Mouse (Mus musculus) bone marrow, adult 2 months (tissue): Measurements from ENCODE around the gene Rnf169.

Experiments
- CTCF ChIP-seq: fragments of 200-500 bp; IDR thresholded peaks from 2 replicates; pipeline ENCODE4 v1.5.1; 2011; ENCODE audit warnings: low read length, control low read depth; ENCODE audit not compliant: control insufficient read depth, insufficient read depth
- POLR2A ChIP-seq: fragments of 200-500 bp; IDR thresholded peaks from 2 replicates; pipeline ENCODE4 v1.6.1; 2011; ENCODE audit warnings: low read depth, mild to moderate bottlenecking, control low read depth, low read length, borderline replicate concordance; ENCODE audit not compliant: control insufficient read depth

DNA sequence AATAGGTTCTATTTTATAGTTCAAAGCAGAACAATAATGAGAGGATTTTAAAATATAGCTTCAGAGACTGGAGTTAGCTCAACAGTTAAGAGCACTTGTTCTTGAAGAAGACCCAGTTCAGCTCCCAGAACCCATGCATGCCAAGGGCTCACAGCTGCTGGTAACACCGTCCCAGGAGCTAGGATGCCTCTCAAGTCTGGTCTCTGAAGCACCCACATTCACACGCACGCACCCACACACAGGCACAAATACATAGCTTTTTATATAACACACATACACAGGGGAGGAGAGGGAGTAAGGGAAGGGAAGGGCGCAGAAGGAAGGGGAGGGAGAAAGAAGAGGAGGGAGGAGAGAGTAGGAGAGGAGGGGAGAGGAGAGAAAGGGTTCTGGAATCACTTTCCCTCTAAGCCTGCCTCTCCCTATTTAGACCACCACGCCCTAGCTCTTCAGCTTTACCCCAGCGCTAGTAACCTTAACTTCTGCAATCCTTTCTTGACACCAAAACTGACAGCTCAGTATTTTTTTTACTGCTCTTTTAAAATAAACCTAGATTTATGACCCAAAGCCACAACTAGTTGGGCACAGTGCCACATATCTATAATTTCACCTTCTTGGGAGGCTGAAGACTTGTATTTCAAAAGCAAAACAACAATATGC lies 26.7 kb downstream of the Rnf169 start:
- TF ChIP-seq POLR2A (no peak), CTCF (no peak)
